Mouse (Mus musculus) ovary, postnatal 10 days (tissue): ENCODE data around the gene Dock7.

Experiments used
- DNase-seq: peaks from one replicate; pipeline ENCODE4 v3.0.0; 2022; ENCODE audit warnings: low spot score

Gene Dock7

GRCm38 (mm10) chr4:99121123-99121755 lies 524 bp upstream of the Dock7 start:
- no peak for DNase-seq

DNA sequence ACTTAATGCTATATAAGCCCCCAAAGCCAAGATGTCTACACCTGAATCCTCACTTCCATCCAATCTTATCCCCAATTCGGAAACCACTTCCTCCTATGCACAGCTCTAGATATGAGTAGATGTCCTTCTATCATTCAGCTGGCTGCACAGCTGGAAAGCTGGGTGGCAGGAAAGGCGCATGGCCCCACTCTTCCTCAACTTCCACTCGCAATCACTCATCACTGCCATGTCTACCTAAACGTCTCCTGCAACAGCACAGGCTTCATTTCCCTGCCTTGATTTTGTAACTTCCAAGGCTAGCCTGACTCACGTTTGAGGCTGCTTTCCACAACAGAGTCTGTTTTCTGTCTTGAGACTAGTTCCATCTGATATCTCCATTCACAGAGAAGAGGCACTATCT lies 1.7 kb downstream of the Dock7 start:
- no peak for DNase-seq

DNA sequence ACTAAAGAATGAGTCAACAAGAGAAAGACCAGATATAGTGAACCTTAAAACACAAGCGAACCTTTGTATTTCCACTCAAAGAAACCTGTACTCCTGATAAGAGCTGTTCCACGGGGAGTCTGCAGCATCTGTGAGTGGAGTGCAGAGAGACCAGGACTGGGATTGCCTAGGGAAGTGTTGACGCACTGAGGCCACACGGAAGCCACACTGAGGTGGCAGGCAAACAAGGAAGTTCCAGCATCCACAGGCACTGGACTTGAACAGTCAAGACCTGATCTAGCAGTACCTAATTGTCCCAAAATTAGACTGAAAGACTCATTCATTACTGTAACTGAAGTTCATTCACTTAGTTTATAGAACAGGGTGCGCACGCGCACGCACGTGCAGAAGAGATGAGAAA lies 4.9 kb downstream of the Dock7 start:
- DNase-seq = no peak

- no peak for DNase-seq
Observed at GRCm38 (mm10) chr4:99111670-99112069, 9.0 kb downstream of the Dock7 start.

DNA sequence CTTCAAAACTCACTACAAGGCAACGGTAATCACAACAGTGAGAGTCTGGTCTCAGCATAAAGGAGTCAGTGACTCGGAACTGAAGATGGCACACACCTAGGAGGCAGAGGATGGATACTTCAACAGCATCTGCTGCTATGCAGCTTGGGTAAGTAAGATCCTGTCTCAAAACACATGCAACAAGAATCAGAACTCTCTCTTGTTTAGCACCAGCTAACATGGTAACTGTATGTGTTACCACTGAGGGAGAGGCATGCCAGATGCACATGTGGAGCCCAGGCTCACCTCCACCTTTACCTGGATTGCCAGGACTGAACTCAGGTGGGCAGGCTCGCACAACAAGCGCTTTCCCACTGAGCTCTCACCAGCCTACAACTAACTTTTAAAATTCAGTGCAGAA lies 11.9 kb downstream of the Dock7 start:
- DNase-seq = no peak

DNA sequence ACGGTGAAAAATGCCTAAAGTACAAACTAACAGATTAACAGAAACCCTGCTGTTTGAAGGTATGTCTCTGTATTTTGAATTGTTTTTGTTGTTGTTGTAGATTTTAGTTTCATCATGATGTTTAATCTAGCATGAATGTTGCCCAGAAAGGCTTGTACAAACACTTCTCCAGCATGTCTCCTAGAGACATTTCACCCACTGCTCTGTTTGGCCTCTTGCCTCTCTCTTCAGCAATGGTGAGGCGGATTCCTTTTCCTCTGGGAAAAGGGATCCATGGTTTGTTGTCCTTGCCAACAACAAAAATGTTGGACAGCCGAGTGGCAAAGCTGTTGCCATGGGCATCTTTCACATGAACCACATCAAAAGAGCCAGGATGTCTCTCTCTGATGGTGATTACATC lies 17.9 kb downstream of the Dock7 start:
- DNase-seq = no peak

GRCm38 (mm10) chr4:99100724-99101123 lies 20.0 kb downstream of the Dock7 start:
- DNase-seq = no peak

- DNase-seq = no peak
Observed at GRCm38 (mm10) chr4:99091777-99092176, 28.9 kb downstream of the Dock7 start.

DNA sequence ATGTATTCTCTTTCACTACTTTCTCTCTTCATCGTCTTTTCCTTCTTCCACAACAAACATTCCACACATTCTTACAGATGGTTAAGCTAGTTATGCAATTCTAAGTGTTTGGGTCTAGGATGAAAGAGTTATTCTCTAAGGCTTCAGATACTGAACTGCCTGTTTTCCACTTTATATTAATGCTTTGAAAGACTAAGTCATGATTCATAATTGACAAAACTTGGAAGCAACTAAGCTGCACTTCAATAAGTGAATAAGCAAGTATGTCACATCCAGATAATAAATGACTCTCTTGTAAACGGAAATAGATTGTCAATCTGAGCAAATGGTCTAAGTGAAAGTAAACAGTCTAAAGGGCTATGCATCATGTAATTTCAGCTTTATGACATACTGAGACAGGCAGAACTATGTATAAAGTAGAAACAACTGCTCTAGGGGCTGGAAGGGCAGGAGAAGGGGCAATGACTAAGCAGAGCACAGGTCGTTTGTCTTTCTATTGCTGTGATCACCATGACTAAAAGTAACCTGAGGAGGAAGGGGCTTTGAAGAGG lies 29.5 kb downstream of the Dock7 start:
- DNase-seq = no peak

DNA sequence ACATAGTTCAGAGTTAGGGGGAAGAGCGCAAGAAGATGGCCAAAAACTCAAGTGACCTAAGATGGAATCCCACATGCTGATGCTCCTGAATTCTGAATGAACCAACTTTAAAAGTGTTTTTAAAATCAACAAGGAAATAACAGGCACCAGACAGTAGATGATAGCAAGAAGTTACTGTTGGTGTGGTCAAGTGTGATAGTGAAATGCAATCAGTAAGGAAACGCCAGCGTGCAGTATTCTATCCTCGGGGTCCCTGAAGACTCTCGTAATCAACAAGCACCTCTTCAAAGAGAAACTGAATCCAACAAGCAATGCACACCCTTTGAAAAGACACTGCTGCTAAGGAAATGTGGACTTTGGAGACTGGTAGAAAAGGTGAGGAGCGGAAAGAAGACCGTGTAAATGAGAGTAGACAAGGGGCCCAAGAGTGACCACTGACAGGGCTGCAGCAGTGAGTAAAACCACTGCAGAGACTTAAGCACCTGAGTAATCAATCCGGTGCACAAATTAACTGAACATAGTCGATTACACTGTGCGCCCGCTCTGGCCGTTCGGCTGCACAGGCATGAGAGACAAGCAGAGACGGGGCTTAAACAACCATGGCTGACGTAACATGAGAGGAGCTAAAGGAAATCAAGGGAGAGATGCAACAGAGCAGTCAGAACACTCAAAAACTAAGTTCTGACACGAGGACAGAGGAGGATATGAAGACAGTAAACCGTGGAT lies 32.8 kb downstream of the Dock7 start:
- DNase-seq = no peak

GRCm38 (mm10) chr4:99083862-99084261 lies 36.9 kb downstream of the Dock7 start:
- DNase-seq = no peak

- no peak for DNase-seq
Observed at GRCm38 (mm10) chr4:99081169-99081568, 39.5 kb downstream of the Dock7 start.

DNA sequence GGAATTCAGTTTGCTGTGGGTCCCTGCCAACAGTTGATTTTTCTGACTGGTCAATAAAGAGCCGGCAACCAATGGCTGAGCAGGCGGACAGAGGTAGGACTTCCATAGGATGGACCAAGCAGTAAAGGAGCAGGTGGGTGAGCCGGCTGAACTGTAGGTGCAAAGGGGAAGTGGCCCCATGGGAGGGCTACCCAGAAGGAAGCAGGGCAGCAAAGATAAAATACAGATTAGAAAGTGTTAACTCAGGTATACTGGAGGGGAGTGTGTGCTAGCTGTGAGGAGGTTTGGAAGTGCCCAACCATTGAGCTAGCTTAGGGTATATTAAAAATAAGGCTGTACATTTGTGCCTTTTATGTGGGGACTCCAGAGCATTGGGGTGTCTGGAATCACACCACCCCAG lies 42.7 kb downstream of the Dock7 start:
- DNase-seq = no peak

- DNase-seq = no peak
Observed at GRCm38 (mm10) chr4:99068806-99069205, 51.9 kb downstream of the Dock7 start.

GRCm38 (mm10) chr4:99064524-99064923 lies 56.2 kb downstream of the Dock7 start:
- no peak for DNase-seq

- no peak for DNase-seq
Observed at GRCm38 (mm10) chr4:99048581-99048980, 72.1 kb downstream of the Dock7 start.

DNA sequence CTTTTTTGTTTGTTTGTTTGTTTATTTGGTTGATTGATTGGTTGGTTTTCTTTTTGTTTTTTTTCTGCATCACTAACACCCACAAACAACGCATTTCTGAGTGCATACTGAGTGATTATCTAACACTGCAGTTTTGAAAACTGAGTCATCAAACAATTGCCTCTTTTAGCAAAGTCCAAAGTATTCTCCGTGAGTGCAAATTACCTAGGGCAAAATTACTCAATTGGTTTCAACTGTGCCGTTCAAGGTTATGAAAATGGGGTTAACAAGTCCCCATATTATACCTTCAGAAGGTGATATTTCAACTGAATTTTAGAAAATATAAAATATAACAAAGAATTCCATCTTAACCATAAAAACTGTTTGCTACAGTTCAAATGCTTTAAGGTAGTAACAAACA lies 74.2 kb downstream of the Dock7 start:
- no peak for DNase-seq

DNA sequence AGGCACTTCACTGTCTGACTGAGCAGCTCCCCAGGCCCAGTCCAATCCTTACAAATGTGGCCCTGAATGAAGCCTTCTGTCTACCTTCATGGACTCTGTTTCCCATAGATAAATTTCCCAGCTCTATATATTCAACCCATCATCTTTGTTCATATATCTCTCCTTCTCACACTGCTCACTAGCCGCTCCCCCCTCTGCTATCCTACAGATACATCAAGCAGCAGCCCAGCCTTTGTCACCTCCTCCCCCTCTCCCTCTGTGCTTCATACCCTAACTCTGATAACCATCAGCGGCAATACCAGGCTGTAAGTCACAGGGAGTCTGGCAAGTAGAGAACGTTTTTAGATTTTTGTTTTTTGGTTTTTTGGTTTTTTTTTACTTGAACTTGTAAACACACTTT lies 75.9 kb downstream of the Dock7 start:
- DNase-seq = no peak

DNA sequence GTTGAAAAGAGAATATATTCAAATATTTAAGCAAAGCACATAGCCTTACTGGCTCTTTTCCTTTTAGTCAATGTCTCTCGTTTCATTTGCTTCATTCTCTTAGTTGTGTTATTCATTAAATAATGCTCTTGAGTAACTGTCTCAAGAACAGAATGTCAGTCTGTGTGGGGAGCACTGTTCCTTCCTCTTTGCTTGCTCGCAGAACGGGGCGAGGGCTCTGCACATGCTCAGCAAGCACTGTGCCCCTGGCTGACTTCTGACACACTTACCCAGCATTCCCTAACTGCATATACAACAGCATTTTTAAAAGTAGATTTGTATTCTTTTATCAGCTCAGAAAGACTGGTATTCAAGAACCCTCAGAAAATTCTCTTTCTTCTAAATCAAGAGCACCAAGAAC lies 87.8 kb downstream of the Dock7 start:
- no peak for DNase-seq

DNA sequence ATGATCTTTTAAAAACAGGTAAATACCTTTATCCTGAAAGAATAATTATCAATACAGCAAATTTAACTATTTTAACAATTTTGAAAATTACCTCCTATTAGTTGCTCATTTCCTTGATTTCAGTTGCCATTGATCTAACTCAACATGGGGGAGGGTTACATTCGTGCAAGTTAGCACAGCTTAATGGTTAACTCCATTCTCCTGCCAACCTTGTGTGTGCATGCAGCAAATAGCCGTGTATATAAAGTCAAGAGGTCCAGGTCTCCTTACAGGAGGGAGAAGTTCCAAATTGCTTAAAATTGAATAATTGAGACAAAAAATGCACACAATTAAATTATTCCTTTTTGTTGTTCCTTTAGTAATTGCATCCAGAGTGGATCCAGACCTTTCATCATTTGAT lies 90.0 kb downstream of the Dock7 start, which contains the start of gene Angptl3:
Angptl3 (plus strand) TSS at position 269 of the 400 bp plus-strand sequence.
- DNase-seq = no peak

GRCm38 (mm10) chr4:99028377-99028776 lies 92.3 kb downstream of the Dock7 start:
- DNase-seq = no peak

- DNase-seq = no peak
Observed at GRCm38 (mm10) chr4:99022221-99022620, 98.5 kb downstream of the Dock7 start.

- DNase-seq = no peak
Observed at GRCm38 (mm10) chr4:99011039-99011438, 109.7 kb downstream of the Dock7 start.

DNA sequence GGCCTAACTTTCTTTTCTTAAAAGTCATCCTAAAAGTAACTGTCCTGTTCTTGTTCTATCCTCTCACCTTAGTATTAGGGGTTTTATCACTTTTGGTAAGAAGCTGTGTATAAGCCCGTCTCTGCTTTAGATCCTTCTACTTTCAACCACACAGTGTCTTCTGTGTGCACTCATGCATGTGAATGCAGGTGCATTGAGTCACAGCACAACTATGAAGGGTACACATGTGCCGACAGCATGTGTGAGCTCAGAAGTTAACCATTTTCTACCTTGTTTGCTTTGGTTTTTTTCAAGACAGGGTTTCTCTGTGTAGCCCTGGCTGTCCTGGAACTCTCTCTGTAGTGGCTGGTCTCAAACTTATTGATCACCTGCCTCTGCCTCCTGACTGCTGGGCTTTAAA lies 114.4 kb downstream of the Dock7 start:
- no peak for DNase-seq
